Mouse (Mus musculus) hindbrain, postnatal 0 days (tissue): Measurements from ENCODE around the gene Kdm8. TPM values are rescaled to one million over a fixed set of nuclear protein-coding genes. Genes with fewer than 3 reads are reported as not detected.

Source experiments
- ATAC-seq: fragments of 200-750 bp; cut with Nextera tagmentation; 2 replicates; pipeline ENCODE4 v1.8.0; 2017; ENCODE audit warnings: mild to moderate bottlenecking, moderate TSS enrichment, moderate library complexity
- DNase-seq: peaks from one replicate; pipeline ENCODE4 v3.0.0-alpha.2; 2015; ENCODE audit warnings: low spot score
- H3K27ac ChIP-seq: fragments of 300-500 bp; sonication (generic); 2 replicates; pipeline ENCODE4 v1.5.1; 2014; ENCODE audit warnings: mild to moderate bottlenecking
- H3K27me3 ChIP-seq: fragments of 300-500 bp; sonication (generic); 2 replicates; pipeline ENCODE4 v1.6.1; 2014; ENCODE audit warnings: low read length, mixed read lengths; ENCODE audit not compliant: insufficient read depth
- H3K36me3 ChIP-seq: fragments of 300-500 bp; sonication (generic); 2 replicates; pipeline ENCODE4 v1.6.1; 2014; ENCODE audit warnings: low read length, mixed read lengths; ENCODE audit not compliant: insufficient read depth
- H3K4me1 ChIP-seq: fragments of 300-500 bp; sonication (generic); 2 replicates; pipeline ENCODE4 v1.6.1; 2014; ENCODE audit warnings: antibody characterized with exemption, low read length, mixed read lengths; ENCODE audit not compliant: insufficient read depth
- H3K4me2 ChIP-seq: fragments of 300-500 bp; sonication (generic); 2 replicates; pipeline ENCODE4 v1.6.1; 2014; ENCODE audit warnings: low read depth, mild to moderate bottlenecking, low read length, moderate library complexity, mixed read lengths
- H3K4me3 ChIP-seq: fragments of 300-500 bp; sonication (generic); 2 replicates; pipeline ENCODE4 v1.5.1; 2014; ENCODE audit warnings: low read length
- H3K9ac ChIP-seq: fragments of 300-500 bp; sonication (generic); replicated peaks from 2 replicates; pipeline ENCODE4 v1.6.1; 2014; ENCODE audit warnings: mild to moderate bottlenecking, low read length, moderate library complexity, mixed read lengths
- H3K9me3 ChIP-seq: fragments of 300-500 bp; sonication (generic); 2 replicates; pipeline ENCODE4 v1.6.1; 2016; ENCODE audit warnings: low read length, mixed read lengths
- CTCF ChIP-seq: IDR thresholded peaks from 2 replicates; pipeline ENCODE4 v1.5.1; 2016; ENCODE audit warnings: antibody characterized with exemption, control low read depth, low read depth
- WGBS: fragments of 180-500 bp; shearing (Covaris S2); extraction: QIAGEN DNeasy Blood & Tissue Kit; methylation state at CpG from one replicate; pipeline ENCODE4 v1.1.7; 2014; 5-methylcytosine and 5-hydroxymethylcytosine counted together
- polyA plus RNA-seq: library from polyadenylated mRNA; unstranded; fragments of >200 nt; fragmentation: Nextera tagmentation; extraction: Ambion mirVana; gene quantifications from 2 replicates; pipeline ENCODE4 v1.2.1, GENCODE M21; 2015
- total RNA-seq: library from RNA; depleted of rRNA; stranded (reverse); fragments of >200 nt; gene quantifications from 2 replicates; pipeline ENCODE4 v1.2.3, GENCODE M21; 2014; rRNA removed

Kdm8 gene
- total and polyA plus RNA-seq, 2 experiments from 2014 or later: 5.0 to 7.5 TPM

- Histone ChIP-seq H3K27me3 (no peaks in the 10 kb centered on the region), H3K27ac (no peak overlapping the region), H3K9ac (no peak overlapping the region), H3K36me3 (no peaks in the 10 kb centered on the region), H3K4me2 (no peak overlapping the region), H3K4me1 (no peaks in the 10 kb centered on the region), H3K4me3 (no peak overlapping the region), H3K9me3 (no peaks in the 10 kb centered on the region)
- DNase-seq: no peak
- ATAC-seq: no peak
- no peak for TF ChIP-seq CTCF
- 92% methylated on average over 2 of the region's 2 CpGs for WGBS
These were observed 62.8 kb downstream of the Kdm8 start for GRCm38 (mm10) chr7:125507279-125507678.

GRCm38 (mm10) chr7:125511432-125511831 lies 67.0 kb downstream of the Kdm8 start:
- no peaks in the 10 kb centered on the region for H3K4me1 ChIP-seq
- ATAC-seq: no peak
- H3K4me3 ChIP-seq: no peak overlapping the region
- no peak overlapping the region for H3K4me2 ChIP-seq
- no peaks in the 10 kb centered on the region for H3K9me3 ChIP-seq
- TF ChIP-seq CTCF: no peak
- H3K27ac ChIP-seq: no peak overlapping the region
- no peak overlapping the region for H3K9ac ChIP-seq
- DNase-seq: no peak
- WGBS: 91% methylated on average over 5 of the region's 5 CpGs
- H3K36me3 ChIP-seq: no peaks in the 10 kb centered on the region
- no peaks in the 10 kb centered on the region for H3K27me3 ChIP-seq

- ATAC-seq (no peak), DNase-seq (no peak)
- H3K27ac ChIP-seq: no peak overlapping the region
- no peaks in the 10 kb centered on the region for H3K36me3 ChIP-seq
- H3K27me3 ChIP-seq: no peaks in the 10 kb centered on the region
- H3K9me3 ChIP-seq: no peaks in the 10 kb centered on the region
- H3K4me3 ChIP-seq: no peak overlapping the region
- 79% methylated on average over 2 of the region's 2 CpGs for WGBS
- H3K4me1 ChIP-seq: no peaks in the 10 kb centered on the region
- TF ChIP-seq CTCF: no peak
- no peak overlapping the region for H3K4me2 ChIP-seq
- no peak overlapping the region for H3K9ac ChIP-seq
These were observed 67.4 kb downstream of the Kdm8 start for GRCm38 (mm10) chr7:125511852-125512251.

Other genes with a start within 250 kb of the Kdm8 start
- gene Nsmce1, start 46.9 kb downstream of the Kdm8 start, total RNA-seq: 21.3 and 27.8 TPM in 2 replicates
- gene Nsmce1, start 46.9 kb downstream of the Kdm8 start, polyA plus RNA-seq: 87.9 and 88.6 TPM in 2 replicates
- 13.3 and 14.3 TPM in 2 replicates for gene Il4ra, start 107.4 kb downstream of the Kdm8 start, total RNA-seq
- 4.5 and 5.0 TPM in 2 replicates for gene Il4ra, start 107.4 kb downstream of the Kdm8 start, polyA plus RNA-seq
- gene Il21r, start 158.8 kb downstream of the Kdm8 start, total RNA-seq: 0.52 TPM in 1 of 2 replicates, not detected in the other
- 0.29 and 0.40 TPM in 2 replicates for gene Il21r, start 158.8 kb downstream of the Kdm8 start, polyA plus RNA-seq